Mouse (Mus musculus): Measurements from ENCODE around the gene Mta2. TPM values are rescaled to one million over a fixed set of nuclear protein-coding genes. Genes with fewer than 3 reads are reported as not detected.
A peak's percentile ranks its signal among the peaks of the same experiment; 100 is the strongest.

Mta2 gene
- polyA plus RNA-seq, 1 experiment from 2014 or later = 29.1 TPM

GRCm38 (mm10) chr19:8903412-8903811 lies 38.3 kb upstream of the Mta2 start:
- Histone ChIP-seq H3K27me3 (ENCODE audit: control insufficient read depth, insufficient read depth, low read length) (no peaks in the 10 kb centered on the region), H3K4me3 (ENCODE audit: low read depth, low read length) (no peak overlapping the region)
- 96% methylated on average over 5 of the region's 5 CpGs for WGBS

GRCm38 (mm10) chr19:8908531-8908930 lies 33.1 kb upstream of the Mta2 start:
- ATAC-seq (ENCODE audit: low read depth) = no peak

More at GRCm38 (mm10) chr19:8903412-8903811, 38.3 kb upstream of the Mta2 start:
- no peak overlapping the region for H3K4me2 ChIP-seq (ENCODE audit: low read depth, low read length)
- H3K9me3 ChIP-seq (ENCODE audit: control insufficient read depth, low read length) = no peaks in the 10 kb centered on the region
- H3K4me1 ChIP-seq (ENCODE audit: control insufficient read depth, insufficient read depth, low read length) = peaks cover 10% of the 10 kb centered on the region; the same call in 1 of the 2 replicates
- H3K9ac ChIP-seq (replicated peaks; ENCODE audit: low read depth, low read length) = no peak overlapping the region
- ATAC-seq (ENCODE audit: low read depth) = no peak
- H3K27ac ChIP-seq (ENCODE audit: low read depth, low read length) = no peak overlapping the region
- H3K36me3 ChIP-seq (ENCODE audit: control insufficient read depth, insufficient read depth, low read length) = peaks cover 49% of the 10 kb centered on the region

GRCm38 (mm10) chr19:8911810-8912209 lies 29.9 kb upstream of the Mta2 start:
- no peak overlapping the region for H3K27ac ChIP-seq (ENCODE audit: low read depth, low read length)
- H3K4me1 ChIP-seq (ENCODE audit: control insufficient read depth, insufficient read depth, low read length) = no peaks in the 10 kb centered on the region
- no peaks in the 10 kb centered on the region for H3K9me3 ChIP-seq (ENCODE audit: control insufficient read depth, low read length)
- no peak overlapping the region for H3K4me2 ChIP-seq (ENCODE audit: low read depth, low read length)
- peaks cover 84% of the 10 kb centered on the region for H3K36me3 ChIP-seq (ENCODE audit: control insufficient read depth, insufficient read depth, low read length)
- no peak overlapping the region for H3K4me3 ChIP-seq (ENCODE audit: low read depth, low read length)
- H3K9ac ChIP-seq (replicated peaks; ENCODE audit: low read depth, low read length) = no peak overlapping the region
- ATAC-seq (ENCODE audit: low read depth) = no peak
- WGBS = 92% methylated on average over 5 of the region's 5 CpGs
- no peaks in the 10 kb centered on the region for H3K27me3 ChIP-seq (ENCODE audit: control insufficient read depth, insufficient read depth, low read length)

More at GRCm38 (mm10) chr19:8908531-8908930, 33.1 kb upstream of the Mta2 start:
- no peaks in the 10 kb centered on the region for H3K4me1 ChIP-seq (ENCODE audit: control insufficient read depth, insufficient read depth, low read length)
- 89% methylated on average over 6 of the region's 6 CpGs for WGBS
- peaks cover 88% of the 10 kb centered on the region for H3K36me3 ChIP-seq (ENCODE audit: control insufficient read depth, insufficient read depth, low read length)
- no peaks in the 10 kb centered on the region for H3K27me3 ChIP-seq (ENCODE audit: control insufficient read depth, insufficient read depth, low read length)
- H3K4me2 ChIP-seq (ENCODE audit: low read depth, low read length) = no peak overlapping the region
- no peak overlapping the region for H3K27ac ChIP-seq (ENCODE audit: low read depth, low read length)
- no peaks in the 10 kb centered on the region for H3K9me3 ChIP-seq (ENCODE audit: control insufficient read depth, low read length)
- H3K4me3 ChIP-seq (ENCODE audit: low read depth, low read length) = no peak overlapping the region
- H3K9ac ChIP-seq (replicated peaks; ENCODE audit: low read depth, low read length) = no peak overlapping the region

- WGBS = 94% methylated on average over 3 of the region's 3 CpGs
- H3K36me3 ChIP-seq (ENCODE audit: control insufficient read depth, insufficient read depth, low read length) = peaks cover 60% of the 10 kb centered on the region
- H3K4me1 ChIP-seq (ENCODE audit: control insufficient read depth, insufficient read depth, low read length) = no peaks in the 10 kb centered on the region
- H3K9ac ChIP-seq (replicated peaks; ENCODE audit: low read depth, low read length) = no peak overlapping the region
- H3K9me3 ChIP-seq (ENCODE audit: control insufficient read depth, low read length) = no peaks in the 10 kb centered on the region
- ATAC-seq (ENCODE audit: low read depth) = no peak
- no peak overlapping the region for H3K27ac ChIP-seq (ENCODE audit: low read depth, low read length)
- no peak overlapping the region for H3K4me3 ChIP-seq (ENCODE audit: low read depth, low read length)
- H3K4me2 ChIP-seq (ENCODE audit: low read depth, low read length) = no peak overlapping the region
- H3K27me3 ChIP-seq (ENCODE audit: control insufficient read depth, insufficient read depth, low read length) = no peaks in the 10 kb centered on the region
Observed at GRCm38 (mm10) chr19:8914212-8914611, 27.5 kb upstream of the Mta2 start.

- H3K4me1 ChIP-seq (ENCODE audit: control insufficient read depth, insufficient read depth, low read length) = peaks cover 15% of the 10 kb centered on the region; the same call in 1 of the 2 replicates
- H3K36me3 ChIP-seq (ENCODE audit: control insufficient read depth, insufficient read depth, low read length) = peaks cover 22% of the 10 kb centered on the region
- H3K9ac ChIP-seq (replicated peaks; ENCODE audit: low read depth, low read length) = no peak overlapping the region
- WGBS = 95% methylated on average over 3 of the region's 3 CpGs
- no peak overlapping the region for H3K4me3 ChIP-seq (ENCODE audit: low read depth, low read length)
- H3K27ac ChIP-seq (ENCODE audit: low read depth, low read length) = no peak overlapping the region
- H3K9me3 ChIP-seq (ENCODE audit: control insufficient read depth, low read length) = no peaks in the 10 kb centered on the region
- no peak for ATAC-seq (ENCODE audit: low read depth)
- no peaks in the 10 kb centered on the region for H3K27me3 ChIP-seq (ENCODE audit: control insufficient read depth, insufficient read depth, low read length)
- no peak overlapping the region for H3K4me2 ChIP-seq (ENCODE audit: low read depth, low read length)
Observed at GRCm38 (mm10) chr19:8919000-8919399, 22.7 kb upstream of the Mta2 start.

- peak overlapping the region; percentile 66; the same call in 1 of the 2 replicates for H3K9ac ChIP-seq (replicated peaks; ENCODE audit: low read depth, low read length)
Observed at GRCm38 (mm10) chr19:8919684-8920072, 22.0 kb upstream of the Mta2 start.

GRCm38 (mm10) chr19:8920073-8920736 lies 21.5 kb upstream of the Mta2 start, which contains the start of gene B3gat3:
Gene B3gat3 (plus strand): TSS chr19:8920374.
- H3K4me2 ChIP-seq (ENCODE audit: low read depth, low read length) = peak within 1 kb of the TSS; percentile 84
- ATAC-seq (ENCODE audit: low read depth) = peak; percentile 98
- 3% methylated on average over 44 of the region's 50 CpGs for WGBS

More at GRCm38 (mm10) chr19:8919684-8920072, 22.0 kb upstream of the Mta2 start:
- 57% methylated on average over 6 of the region's 6 CpGs for WGBS
- H3K4me3 ChIP-seq (ENCODE audit: low read depth, low read length) = peak overlapping the region; percentile 88
- peaks cover 18% of the 10 kb centered on the region for H3K36me3 ChIP-seq (ENCODE audit: control insufficient read depth, insufficient read depth, low read length)
- ATAC-seq (ENCODE audit: low read depth) = peak; percentile 16
- H3K4me2 ChIP-seq (ENCODE audit: low read depth, low read length) = peak overlapping the region; percentile 84
- peak overlapping the region; percentile 82 for H3K27ac ChIP-seq (ENCODE audit: low read depth, low read length)
- no peaks in the 10 kb centered on the region for H3K9me3 ChIP-seq (ENCODE audit: control insufficient read depth, low read length)
- no peaks in the 10 kb centered on the region for H3K27me3 ChIP-seq (ENCODE audit: control insufficient read depth, insufficient read depth, low read length)
- peaks cover 15% of the 10 kb centered on the region; the same call in 1 of the 2 replicates for H3K4me1 ChIP-seq (ENCODE audit: control insufficient read depth, insufficient read depth, low read length)

GRCm38 (mm10) chr19:8920836-8921291 lies 20.8 kb upstream of the Mta2 start:
- Histone ChIP-seq H3K9ac (replicated peaks; ENCODE audit: low read depth, low read length) (peak overlapping the region; percentile 66), H3K27ac (ENCODE audit: low read depth, low read length) (peak overlapping the region; percentile 82), H3K9me3 (ENCODE audit: control insufficient read depth, low read length) (no peaks in the 10 kb centered on the region), H3K36me3 (ENCODE audit: control insufficient read depth, insufficient read depth, low read length) (peaks cover 6% of the 10 kb centered on the region; the same call in 1 of the 2 replicates), H3K4me1 (ENCODE audit: control insufficient read depth, insufficient read depth, low read length) (peaks cover 15% of the 10 kb centered on the region; the same call in 1 of the 2 replicates), H3K4me3 (ENCODE audit: low read depth, low read length) (peak overlapping the region; percentile 88), H3K27me3 (ENCODE audit: control insufficient read depth, insufficient read depth, low read length) (no peaks in the 10 kb centered on the region), H3K4me2 (ENCODE audit: low read depth, low read length) (peak overlapping the region; percentile 84)
- WGBS = 3% methylated on average over 6 of the region's 6 CpGs
- no peak; the same call in 1 of the 2 replicates for ATAC-seq (ENCODE audit: low read depth)

More at GRCm38 (mm10) chr19:8920073-8920736, 21.5 kb upstream of the Mta2 start, which contains the start of gene B3gat3:
- Histone ChIP-seq H3K27me3 (ENCODE audit: control insufficient read depth, insufficient read depth, low read length) (no peaks in the 10 kb centered on the region), H3K27ac (ENCODE audit: low read depth, low read length) (peak within 1 kb of the TSS; percentile 82), H3K9ac (replicated peaks; ENCODE audit: low read depth, low read length) (peak within 1 kb of the TSS; percentile 66), H3K36me3 (ENCODE audit: control insufficient read depth, insufficient read depth, low read length) (peaks cover 12% of the 10 kb centered on the region), H3K9me3 (ENCODE audit: control insufficient read depth, low read length) (no peaks in the 10 kb centered on the region), H3K4me3 (ENCODE audit: low read depth, low read length) (peak within 1 kb of the TSS; percentile 88), H3K4me1 (ENCODE audit: control insufficient read depth, insufficient read depth, low read length) (peaks cover 15% of the 10 kb centered on the region; the same call in 1 of the 2 replicates)

GRCm38 (mm10) chr19:8921741-8922140 lies 19.9 kb upstream of the Mta2 start:
- no peaks in the 10 kb centered on the region for H3K27me3 ChIP-seq (ENCODE audit: control insufficient read depth, insufficient read depth, low read length)
- H3K36me3 ChIP-seq (ENCODE audit: control insufficient read depth, insufficient read depth, low read length) = peaks cover 6% of the 10 kb centered on the region; the same call in 1 of the 2 replicates
- WGBS = 88% methylated on average over 9 of the region's 9 CpGs
- no peaks in the 10 kb centered on the region for H3K9me3 ChIP-seq (ENCODE audit: control insufficient read depth, low read length)
- no peak overlapping the region for H3K9ac ChIP-seq (replicated peaks; ENCODE audit: low read depth, low read length)
- H3K4me2 ChIP-seq (ENCODE audit: low read depth, low read length) = peak overlapping the region; percentile 84; the same call in 1 of the 2 replicates
- H3K4me3 ChIP-seq (ENCODE audit: low read depth, low read length) = no peak overlapping the region; the same call in 1 of the 2 replicates
- peaks cover 15% of the 10 kb centered on the region; the same call in 1 of the 2 replicates for H3K4me1 ChIP-seq (ENCODE audit: control insufficient read depth, insufficient read depth, low read length)
- no peak overlapping the region for H3K27ac ChIP-seq (ENCODE audit: low read depth, low read length)
- no peak for ATAC-seq (ENCODE audit: low read depth)
